Mouse (Mus musculus): ENCODE measurements around the gene Cxcl17.
"Not testable (repeated sequence)": the region's sequence is repeated elsewhere in the genome, so short reads cannot be mapped to it uniquely, and the experiment has no call there.

Cxcl17 gene

GRCm38 (mm10) chr7:25412833-25413441 lies at the start of gene Cxcl17:
TSS of gene Cxcl17 (minus strand) at chr7:25412886.
- DNase-seq, result no peak

GRCm38 (mm10) chr7:25462033-25462337 lies 49.3 kb upstream of the Cxcl17 start:
- not testable (repeated sequence) for DNase-seq

- DNase-seq, result not testable (repeated sequence)
Observed at GRCm38 (mm10) chr7:25461336-25462032, 48.8 kb upstream of the Cxcl17 start.

GRCm38 (mm10) chr7:25452103-25452502 lies 39.4 kb upstream of the Cxcl17 start:
- DNase-seq, result no peak

- no peak for DNase-seq
Observed at GRCm38 (mm10) chr7:25449913-25450890, 37.5 kb upstream of the Cxcl17 start.

GRCm38 (mm10) chr7:25440816-25441153 lies 28.1 kb upstream of the Cxcl17 start:
- no peak for DNase-seq

GRCm38 (mm10) chr7:25439978-25440815 lies 27.5 kb upstream of the Cxcl17 start:
- DNase-seq, result peak; percentile 62 to 76

- no peak for DNase-seq
Observed at GRCm38 (mm10) chr7:25439124-25439822, 26.6 kb upstream of the Cxcl17 start.

GRCm38 (mm10) chr7:25436704-25437103 lies 24.0 kb upstream of the Cxcl17 start:
- DNase-seq, result no peak

- peak; percentile 49 to 66 for DNase-seq
Observed at GRCm38 (mm10) chr7:25436226-25436625, 23.5 kb upstream of the Cxcl17 start.

GRCm38 (mm10) chr7:25435546-25435851 lies 22.8 kb upstream of the Cxcl17 start:
- DNase-seq, result no peak

GRCm38 (mm10) chr7:25434654-25435545 lies 22.2 kb upstream of the Cxcl17 start:
- peak in 1 of 2 experiments; percentile 35 for DNase-seq

- DNase-seq, result no peak
Observed at GRCm38 (mm10) chr7:25433781-25434560, 21.3 kb upstream of the Cxcl17 start.

GRCm38 (mm10) chr7:25433007-25433541 lies 20.4 kb upstream of the Cxcl17 start:
- DNase-seq, result peak; percentile 51 to 56

- no peak for DNase-seq
Observed at GRCm38 (mm10) chr7:25432381-25432780, 19.7 kb upstream of the Cxcl17 start.

- no peak for DNase-seq
Observed at GRCm38 (mm10) chr7:25429886-25430784, 17.4 kb upstream of the Cxcl17 start.

- no peak for DNase-seq
Observed at GRCm38 (mm10) chr7:25428321-25428720, 15.6 kb upstream of the Cxcl17 start.

GRCm38 (mm10) chr7:25427144-25427543 lies 14.5 kb upstream of the Cxcl17 start:
- DNase-seq, result no peak

GRCm38 (mm10) chr7:25426380-25426779 lies 13.7 kb upstream of the Cxcl17 start:
- not testable (repeated sequence) for DNase-seq
